Mouse (Mus musculus) embryonic facial prominence, embryonic 15.5 days (tissue): ENCODE measurements at regions not wholly inside any gene's neighbourhood (a gene's known extent, or its start where the extent isn't known, plus 50 kb on each side); places are given as distances from the start of the nearest gene placed in this dataset.

ENCODE experiments used
- ATAC-seq: fragments of 200-750 bp; cut with Nextera tagmentation; 2 replicates; pipeline ENCODE4 v1.8.0; 2017; ENCODE audit warnings: low read depth, moderate TSS enrichment; ENCODE audit not compliant: insufficient number of reproducible peaks, low FRiP score, low TSS enrichment
- H3K27ac ChIP-seq: fragments of 300-500 bp; sonication (generic); replicated peaks from 2 replicates; pipeline ENCODE4 v1.5.1; 2015; ENCODE audit warnings: mild to moderate bottlenecking, inconsistent platforms
- H3K27me3 ChIP-seq: fragments of 300-500 bp; sonication (generic); 2 replicates; pipeline ENCODE4 v1.6.1; 2015; ENCODE audit warnings: inconsistent platforms
- H3K36me3 ChIP-seq: fragments of 300-500 bp; sonication (generic); 2 replicates; pipeline ENCODE4 v1.6.1; 2015; ENCODE audit warnings: mild to moderate bottlenecking, inconsistent platforms
- H3K4me1 ChIP-seq: fragments of 300-500 bp; sonication (generic); 2 replicates; pipeline ENCODE4 v1.6.1; 2015; ENCODE audit warnings: inconsistent platforms
- H3K4me2 ChIP-seq: fragments of 300-500 bp; sonication (generic); replicated peaks from 2 replicates; pipeline ENCODE4 v1.6.1; 2015; ENCODE audit warnings: mild to moderate bottlenecking, inconsistent platforms
- H3K4me3 ChIP-seq: fragments of 300-500 bp; sonication (generic); replicated peaks from 2 replicates; pipeline ENCODE4 v1.5.1; 2015; ENCODE audit warnings: mild to moderate bottlenecking, inconsistent platforms
- H3K9ac ChIP-seq: fragments of 300-500 bp; sonication (generic); 2 replicates; pipeline ENCODE4 v1.6.1; 2015; ENCODE audit warnings: inconsistent platforms
- H3K9me3 ChIP-seq: fragments of 300-500 bp; sonication (generic); replicated peaks from 2 replicates; pipeline ENCODE4 v1.6.1; 2016; ENCODE audit warnings: inconsistent platforms
- WGBS: fragments of 180-500 bp; shearing (Covaris S2); methylation state at CpG from one replicate; pipeline ENCODE4 v1.1.7; 2015; 5-methylcytosine and 5-hydroxymethylcytosine counted together

- 65% methylated on average over 5 of the region's 5 CpGs for WGBS
Measured at GRCm38 (mm10) chr2:137564064-137564624, 447.7 kb upstream of the Jag1 start.

GRCm38 (mm10) chr2:137560366-137560765, 443.9 kb upstream of the Jag1 start:
- no peak for ATAC-seq
- no peaks in the 10 kb centered on the region for H3K9me3 ChIP-seq

More at GRCm38 (mm10) chr2:137564064-137564624, 447.7 kb upstream of the Jag1 start:
- Histone ChIP-seq H3K9ac (no peak overlapping the region), H3K36me3 (no peaks in the 10 kb centered on the region), H3K4me1 (no peaks in the 10 kb centered on the region), H3K9me3 (no peaks in the 10 kb centered on the region), H3K4me3 (no peak overlapping the region), H3K27me3 (no peaks in the 10 kb centered on the region), H3K27ac (no peak overlapping the region), H3K4me2 (no peak overlapping the region)
- ATAC-seq, result no peak

GRCm38 (mm10) chr2:137553871-137554270, 437.4 kb upstream of the Jag1 start:
- no peaks in the 10 kb centered on the region for H3K27me3 ChIP-seq
- WGBS, result 82% methylated on average over 2 of the region's 2 CpGs
- H3K9ac ChIP-seq, result no peak overlapping the region
- no peaks in the 10 kb centered on the region for H3K4me1 ChIP-seq
- ATAC-seq, result no peak
- no peak overlapping the region for H3K4me3 ChIP-seq
- H3K27ac ChIP-seq, result no peak overlapping the region
- no peaks in the 10 kb centered on the region for H3K36me3 ChIP-seq
- no peak overlapping the region for H3K4me2 ChIP-seq
- no peaks in the 10 kb centered on the region for H3K9me3 ChIP-seq

More at GRCm38 (mm10) chr2:137560366-137560765, 443.9 kb upstream of the Jag1 start:
- H3K27ac ChIP-seq, result no peak overlapping the region
- no peaks in the 10 kb centered on the region for H3K36me3 ChIP-seq
- H3K4me2 ChIP-seq, result no peak overlapping the region
- 38% methylated on average over 4 of the region's 4 CpGs for WGBS
- H3K9ac ChIP-seq, result no peak overlapping the region
- H3K27me3 ChIP-seq, result no peaks in the 10 kb centered on the region
- no peak overlapping the region for H3K4me3 ChIP-seq
- H3K4me1 ChIP-seq, result no peaks in the 10 kb centered on the region

DNA sequence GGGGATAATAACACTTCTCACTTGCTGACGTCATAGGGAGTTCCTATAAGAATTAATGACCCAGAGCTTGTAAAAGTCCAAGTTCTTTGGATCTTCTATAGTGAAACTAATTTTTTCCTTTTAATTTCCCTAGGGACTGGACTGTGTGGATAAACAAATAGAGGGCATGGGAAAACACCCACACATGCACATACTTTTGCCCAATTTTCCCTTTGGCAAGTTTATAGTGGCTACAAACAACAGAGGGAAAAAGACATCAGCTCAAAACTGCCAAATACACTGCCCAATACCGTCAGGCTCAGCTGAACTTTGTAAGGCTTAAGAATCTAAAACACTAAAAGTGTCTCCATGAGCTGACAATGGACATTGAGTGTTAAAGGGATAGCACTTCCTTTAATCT, 420.1 kb upstream of the Jag1 start:
- H3K36me3 ChIP-seq, result no peaks in the 10 kb centered on the region
- H3K9me3 ChIP-seq, result no peaks in the 10 kb centered on the region
- H3K4me1 ChIP-seq, result no peaks in the 10 kb centered on the region
- no peak for ATAC-seq
- no peak overlapping the region for H3K27ac ChIP-seq
- WGBS, result 62% methylated on average over 2 of the region's 2 CpGs
- H3K4me2 ChIP-seq, result no peak overlapping the region
- no peak overlapping the region for H3K4me3 ChIP-seq
- H3K9ac ChIP-seq, result no peak overlapping the region
- no peaks in the 10 kb centered on the region for H3K27me3 ChIP-seq

DNA sequence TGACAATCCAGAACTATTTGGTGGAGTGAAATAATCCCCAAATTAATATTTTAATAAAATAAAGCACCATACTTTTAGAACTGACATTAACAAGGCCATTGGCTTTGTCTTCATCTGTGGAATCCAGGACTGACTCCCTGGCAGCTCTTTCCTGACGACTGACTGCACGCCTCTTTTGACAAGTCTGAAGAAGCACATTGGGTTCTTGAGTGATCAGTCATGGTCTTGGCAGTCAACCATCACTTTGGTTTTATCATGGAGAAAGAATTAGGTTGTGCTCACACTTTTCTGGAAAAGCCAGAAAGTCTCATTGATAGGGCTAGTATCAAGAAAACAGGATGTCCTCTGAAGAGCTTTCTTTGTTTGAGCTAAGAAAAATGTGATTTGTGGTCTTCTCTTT, 399.8 kb upstream of the Jag1 start:
- WGBS, result 74% methylated on average over 2 of the region's 2 CpGs

GRCm38 (mm10) chr2:137515043-137515442, 398.6 kb upstream of the Jag1 start:
- Histone ChIP-seq H3K4me3 (no peak overlapping the region), H3K27me3 (no peaks in the 10 kb centered on the region), H3K27ac (no peak overlapping the region), H3K9ac (no peak overlapping the region), H3K4me1 (no peaks in the 10 kb centered on the region), H3K9me3 (no peaks in the 10 kb centered on the region), H3K36me3 (no peaks in the 10 kb centered on the region), H3K4me2 (no peak overlapping the region)
- 60% methylated on average over 3 of the region's 3 CpGs for WGBS
- ATAC-seq, result no peak

More for the DNA sequence above, 399.8 kb upstream of the Jag1 start:
- no peaks in the 10 kb centered on the region for H3K36me3 ChIP-seq
- no peaks in the 10 kb centered on the region for H3K9me3 ChIP-seq
- ATAC-seq, result no peak
- H3K27ac ChIP-seq, result no peak overlapping the region
- H3K4me1 ChIP-seq, result no peaks in the 10 kb centered on the region
- H3K4me3 ChIP-seq, result no peak overlapping the region
- H3K9ac ChIP-seq, result no peak overlapping the region
- no peaks in the 10 kb centered on the region for H3K27me3 ChIP-seq
- H3K4me2 ChIP-seq, result no peak overlapping the region

DNA sequence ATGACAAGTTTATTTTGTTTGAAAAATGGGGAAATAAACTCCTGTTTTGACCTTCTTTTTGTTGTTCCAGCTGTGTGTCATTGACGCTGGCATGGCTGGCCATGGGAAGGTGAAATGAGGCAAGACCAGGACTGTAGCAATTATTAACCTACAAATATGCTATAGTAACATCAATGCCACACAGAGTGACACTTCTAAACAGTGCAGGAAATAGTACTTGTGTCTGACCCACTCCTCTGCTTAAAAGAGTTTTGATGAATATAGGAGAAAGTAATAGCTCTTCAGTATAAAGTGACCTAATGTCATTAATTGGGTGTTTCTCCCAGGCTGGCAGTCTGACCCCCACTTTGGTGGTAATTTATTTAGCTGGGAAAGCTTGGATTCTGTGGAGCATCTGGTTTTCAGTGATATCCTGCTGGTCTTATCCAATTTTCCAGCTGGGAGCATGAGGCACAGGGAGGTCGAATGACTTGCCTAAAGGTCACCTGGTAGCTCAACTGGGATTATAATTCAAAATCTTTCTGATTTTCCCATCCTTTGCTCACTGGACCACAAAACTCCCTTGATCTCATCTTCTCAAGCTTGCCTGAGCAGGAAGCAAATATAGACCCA, 397.6 kb upstream of the Jag1 start:
- H3K36me3 ChIP-seq, result no peaks in the 10 kb centered on the region
- H3K9me3 ChIP-seq, result no peaks in the 10 kb centered on the region
- WGBS, result 30% methylated on average over 2 of the region's 2 CpGs
- no peak overlapping the region for H3K4me2 ChIP-seq
- no peaks in the 10 kb centered on the region for H3K4me1 ChIP-seq
- H3K9ac ChIP-seq, result no peak overlapping the region
- H3K27me3 ChIP-seq, result no peaks in the 10 kb centered on the region
- no peak overlapping the region for H3K27ac ChIP-seq
- H3K4me3 ChIP-seq, result no peak overlapping the region
- ATAC-seq, result no peak

DNA sequence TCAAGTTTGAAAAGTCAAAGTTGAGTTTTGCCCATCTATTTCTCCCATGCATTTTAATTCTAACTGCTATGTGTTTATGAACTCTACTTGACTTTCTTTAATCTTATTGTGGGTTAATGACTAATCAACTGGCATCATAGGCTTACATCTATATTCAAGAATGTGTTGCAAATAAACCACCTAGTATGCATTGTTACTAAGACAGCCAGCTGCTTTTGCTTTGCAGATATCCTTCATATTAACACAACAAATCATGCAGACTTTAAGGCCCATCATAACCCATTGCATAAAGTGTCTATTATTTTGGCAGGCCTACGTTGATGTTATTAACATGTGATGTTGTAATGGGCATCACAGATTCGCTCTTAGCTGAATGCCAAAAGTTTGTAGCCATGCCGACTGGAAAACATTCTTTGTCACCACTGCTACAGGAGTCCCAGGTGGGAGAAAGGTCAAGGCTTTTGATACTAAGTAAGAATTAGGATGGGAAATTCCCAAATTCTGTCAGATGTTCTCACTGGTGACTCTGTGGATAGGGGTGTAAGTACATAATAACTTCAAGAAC, 394.3 kb upstream of the Jag1 start:
- 71% methylated on average over 3 of the region's 3 CpGs for WGBS
- Histone ChIP-seq H3K27me3 (no peaks in the 10 kb centered on the region), H3K9me3 (no peaks in the 10 kb centered on the region), H3K27ac (no peak overlapping the region), H3K4me2 (no peak overlapping the region), H3K4me3 (no peak overlapping the region), H3K4me1 (no peaks in the 10 kb centered on the region), H3K36me3 (no peaks in the 10 kb centered on the region), H3K9ac (no peak overlapping the region)
- ATAC-seq, result no peak

GRCm38 (mm10) chr2:137501236-137501635, 384.8 kb upstream of the Jag1 start:
- Histone ChIP-seq H3K9me3 (no peaks in the 10 kb centered on the region), H3K4me1 (no peaks in the 10 kb centered on the region), H3K27ac (no peak overlapping the region), H3K36me3 (no peaks in the 10 kb centered on the region), H3K4me3 (no peak overlapping the region), H3K27me3 (no peaks in the 10 kb centered on the region), H3K9ac (no peak overlapping the region), H3K4me2 (no peak overlapping the region)
- ATAC-seq, result no peak
- 61% methylated on average over 1 of the region's 1 CpGs for WGBS

- H3K36me3 ChIP-seq, result no peaks in the 10 kb centered on the region
- no peaks in the 10 kb centered on the region for H3K9me3 ChIP-seq
- no peaks in the 10 kb centered on the region for H3K4me1 ChIP-seq
- no peak overlapping the region for H3K4me2 ChIP-seq
- no peak overlapping the region for H3K4me3 ChIP-seq
- WGBS, result 76% methylated on average over 2 of the region's 2 CpGs
- no peaks in the 10 kb centered on the region for H3K27me3 ChIP-seq
- H3K9ac ChIP-seq, result no peak overlapping the region
- no peak overlapping the region for H3K27ac ChIP-seq
- ATAC-seq, result no peak
Measured at GRCm38 (mm10) chr2:137497616-137498015, 381.2 kb upstream of the Jag1 start.

GRCm38 (mm10) chr2:137493600-137493999, 377.2 kb upstream of the Jag1 start:
- H3K36me3 ChIP-seq, result no peaks in the 10 kb centered on the region
- H3K4me2 ChIP-seq, result no peak overlapping the region
- no peak overlapping the region for H3K9ac ChIP-seq
- no peak overlapping the region for H3K27ac ChIP-seq
- no peaks in the 10 kb centered on the region for H3K27me3 ChIP-seq
- H3K4me1 ChIP-seq, result no peaks in the 10 kb centered on the region
- no peak for ATAC-seq
- H3K9me3 ChIP-seq, result no peaks in the 10 kb centered on the region
- WGBS, result 74% methylated on average over 5 of the region's 5 CpGs
- no peak overlapping the region for H3K4me3 ChIP-seq

- WGBS, result 62% methylated on average over 5 of the region's 5 CpGs
- no peaks in the 10 kb centered on the region for H3K36me3 ChIP-seq
- no peak overlapping the region for H3K4me3 ChIP-seq
- H3K4me1 ChIP-seq, result no peaks in the 10 kb centered on the region
- no peaks in the 10 kb centered on the region for H3K27me3 ChIP-seq
- H3K27ac ChIP-seq, result no peak overlapping the region
- no peak overlapping the region for H3K4me2 ChIP-seq
- H3K9ac ChIP-seq, result no peak overlapping the region
- no peaks in the 10 kb centered on the region for H3K9me3 ChIP-seq
- no peak for ATAC-seq
Measured at GRCm38 (mm10) chr2:137489181-137489682, 372.8 kb upstream of the Jag1 start.
